Mouse (Mus musculus) layer of hippocampus, adult 18-20 months (tissue): ENCODE data around the gene Nploc4. TPM values are rescaled to one million over a fixed set of nuclear protein-coding genes. Genes with fewer than 3 reads are reported as not detected.
"Not testable (repeated sequence)": the region's sequence is repeated elsewhere in the genome, so short reads cannot be mapped to it uniquely, and the experiment has no call there.

ENCODE experiments used
- DNase-seq, 2 experiments: peaks; one replicate each; pipeline ENCODE4 v3.0.0; 2022; ENCODE audit warnings: low spot score in 2 of 2
- total RNA-seq, 2 experiments: library from RNA; stranded (reverse); gene quantifications; 2 replicates each; pipeline ENCODE4 v1.2.3; 2021

Nploc4 gene
- total RNA-seq, 2 experiments from 2014 or later, result 60.0 to 61.9 TPM

GRCm38 (mm10) chr11:120354304-120355276, 82.9 kb downstream of the Nploc4 start:
- no peak for DNase-seq

- no peak for DNase-seq
Observed at GRCm38 (mm10) chr11:120353500-120354303, 83.8 kb downstream of the Nploc4 start.

GRCm38 (mm10) chr11:120352571-120353290, 84.8 kb downstream of the Nploc4 start:
- no peak for DNase-seq

GRCm38 (mm10) chr11:120352093-120352350, 85.5 kb downstream of the Nploc4 start:
- not testable (repeated sequence) for DNase-seq

- DNase-seq, result no peak
Observed at GRCm38 (mm10) chr11:120351250-120352092, 86.0 kb downstream of the Nploc4 start.

GRCm38 (mm10) chr11:120350711-120351110, 86.8 kb downstream of the Nploc4 start:
- DNase-seq, result no peak

- DNase-seq, result peak; percentile 64 to 65
Observed at GRCm38 (mm10) chr11:120349986-120350702, 87.4 kb downstream of the Nploc4 start.

GRCm38 (mm10) chr11:120349371-120349985, 88.0 kb downstream of the Nploc4 start:
- no peak for DNase-seq

- no peak for DNase-seq
Observed at GRCm38 (mm10) chr11:120348684-120349370, 88.7 kb downstream of the Nploc4 start.

GRCm38 (mm10) chr11:120347791-120348683, 89.5 kb downstream of the Nploc4 start, which contains the start of gene Actg1:
Actg1 (minus strand) TSS chr11:120348542.
- peak; percentile 76 to 90 for DNase-seq

- no peak for DNase-seq
Observed at GRCm38 (mm10) chr11:120347301-120347700, 90.2 kb downstream of the Nploc4 start.

GRCm38 (mm10) chr11:120346383-120347034, 91.0 kb downstream of the Nploc4 start:
- not testable (repeated sequence) for DNase-seq

GRCm38 (mm10) chr11:120345067-120345681, 92.3 kb downstream of the Nploc4 start:
- DNase-seq, result no peak

GRCm38 (mm10) chr11:120344310-120344920, 93.1 kb downstream of the Nploc4 start:
- DNase-seq, result no peak

GRCm38 (mm10) chr11:120343519-120344309, 93.8 kb downstream of the Nploc4 start:
- no peak for DNase-seq
